Mouse (Mus musculus) liver, embryonic 14.5 days (tissue): ENCODE data around the gene Smchd1. TPM values are rescaled to one million over a fixed set of nuclear protein-coding genes. Genes with fewer than 3 reads are reported as not detected.
"Not testable (repeated sequence)": the region's sequence is repeated elsewhere in the genome, so short reads cannot be mapped to it uniquely, and the experiment has no call there.

ENCODE experiments used
- ATAC-seq: fragments of 200-750 bp; cut with Nextera tagmentation; 2 replicates; pipeline ENCODE4 v1.8.0; 2017; ENCODE audit warnings: moderate number of reproducible peaks, mild to moderate bottlenecking, moderate library complexity; ENCODE audit not compliant: insufficient read depth
- DNase-seq, 3 experiments: peaks; one replicate each; pipeline ENCODE4 v3.0.0-alpha.2; 2012 to 2013; ENCODE audit warnings: low read depth in 3 of 3, low spot score in 3 of 3
- H3K27ac ChIP-seq: fragments of 300-500 bp; sonication (generic); 2 replicates; pipeline ENCODE4 v1.5.1; 2014; ENCODE audit warnings: moderate library complexity, mild to moderate bottlenecking, control low read depth, inconsistent platforms
- H3K27me3 ChIP-seq: fragments of 300-500 bp; sonication (generic); 2 replicates; pipeline ENCODE4 v1.6.1; 2014; ENCODE audit warnings: mild to moderate bottlenecking, low read length, moderate library complexity; ENCODE audit not compliant: control insufficient read depth, insufficient read depth
- H3K36me3 ChIP-seq: fragments of 300-500 bp; sonication (generic); replicated peaks from 2 replicates; pipeline ENCODE4 v1.6.1; 2014; ENCODE audit warnings: low read depth; ENCODE audit not compliant: control insufficient read depth, insufficient read depth
- H3K4me1 ChIP-seq, 2 experiments: fragments of 200-500 bp in 1 of 2; fragments of 300-500 bp in 1 of 2; sonication (generic) in 1 of 2; replicated peaks; 2 replicates each; pipeline ENCODE4 v1.6.1; 2012 to 2014; ENCODE audit warnings: antibody characterized with exemption in 1 of 2, inconsistent platforms in 1 of 2, low read length in 1 of 2; ENCODE audit not compliant: control insufficient read depth in 2 of 2, insufficient read depth in 2 of 2
- H3K4me2 ChIP-seq: fragments of 300-500 bp; sonication (generic); 2 replicates; pipeline ENCODE4 v1.6.1; 2014; ENCODE audit warnings: low read depth, mild to moderate bottlenecking, control low read depth, moderate library complexity
- H3K4me3 ChIP-seq, 2 experiments: fragments of 200-500 bp in 1 of 2; fragments of 300-500 bp in 1 of 2; sonication (generic) in 1 of 2; 2 replicates each; pipeline ENCODE4 v1.5.1; 2012 to 2014; ENCODE audit warnings: low read depth in 2 of 2, low read length in 2 of 2, mild to moderate bottlenecking in 2 of 2, control low read depth in 1 of 2, inconsistent platforms in 1 of 2, moderate library complexity in 1 of 2; ENCODE audit not compliant: insufficient read depth in 1 of 2
- H3K9ac ChIP-seq: fragments of 300-500 bp; sonication (generic); replicated peaks from 2 replicates; pipeline ENCODE4 v1.6.1; 2014; ENCODE audit warnings: mild to moderate bottlenecking, control low read depth, moderate library complexity
- H3K9me3 ChIP-seq: fragments of 300-500 bp; sonication (generic); 2 replicates; pipeline ENCODE4 v1.6.1; 2016; ENCODE audit warnings: low read length, mixed read lengths; ENCODE audit not compliant: control insufficient read depth
- CTCF ChIP-seq: IDR thresholded peaks from 2 replicates; pipeline ENCODE4 v1.5.1; 2016; ENCODE audit warnings: antibody characterized with exemption, low read depth, control low read depth
- EP300 ChIP-seq: IDR thresholded peaks from 2 replicates; pipeline ENCODE4 v1.6.1; 2016; ENCODE audit warnings: antibody characterized with exemption, low read depth
- WGBS: fragments of 180-500 bp; shearing (Covaris S2); extraction: QIAGEN DNeasy Blood & Tissue Kit; methylation state at CpG from one replicate; pipeline ENCODE4 v1.1.7; 2014; ENCODE audit not compliant: insufficient replicate concordance; 5-methylcytosine and 5-hydroxymethylcytosine counted together
- polyA plus RNA-seq, 2 experiments: library from polyadenylated mRNA; depleted of rRNA in 1 of 2; stranded (reverse) in 1 of 2; unstranded in 1 of 2; fragments of >200 nt; fragmentation: Nextera tagmentation in 1 of 2; extraction: Ambion mirVana in 1 of 2; gene quantifications; 2 replicates each; pipeline versions ENCODE4 v1.2.1 to v1.2.3; 2012 to 2014

Gene Smchd1
- polyA plus RNA-seq, 2 experiments = 19.9 to 38.0 TPM

DNA sequence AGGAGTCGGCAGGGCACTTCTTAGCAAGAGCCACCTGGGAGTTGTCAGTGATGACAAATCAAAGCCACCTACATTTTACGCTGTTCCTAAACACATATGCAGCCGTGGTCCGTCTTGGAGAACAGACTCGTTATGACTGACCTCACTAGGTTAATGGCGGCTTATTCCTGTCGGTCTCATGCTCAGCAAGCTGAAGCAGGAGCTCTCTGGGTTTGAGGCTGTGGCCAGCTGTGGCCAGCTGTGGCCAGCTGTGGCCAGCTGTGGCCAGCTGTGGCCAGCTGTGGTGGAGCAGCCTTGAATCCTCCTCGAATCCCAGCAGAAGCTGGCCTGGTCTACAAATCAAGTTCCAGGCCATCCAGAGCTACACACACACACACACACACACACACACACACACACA lies 138.7 kb downstream of the Smchd1 start:
- WGBS = 77% methylated on average over 8 of the region's 8 CpGs
- no peaks in the 10 kb centered on the region for H3K36me3 ChIP-seq
- no peak for DNase-seq
- no peak overlapping the region for H3K27ac ChIP-seq
- no peak for TF ChIP-seq EP300
- TF ChIP-seq CTCF = no peak
- H3K9me3 ChIP-seq = no peaks in the 10 kb centered on the region
- no peak overlapping the region for H3K9ac ChIP-seq
- H3K4me3 ChIP-seq = no peak overlapping the region
- no peak overlapping the region for H3K4me2 ChIP-seq
- H3K27me3 ChIP-seq = no peaks in the 10 kb centered on the region
- no peaks in the 10 kb centered on the region for H3K4me1 ChIP-seq
- ATAC-seq = no peak

DNA sequence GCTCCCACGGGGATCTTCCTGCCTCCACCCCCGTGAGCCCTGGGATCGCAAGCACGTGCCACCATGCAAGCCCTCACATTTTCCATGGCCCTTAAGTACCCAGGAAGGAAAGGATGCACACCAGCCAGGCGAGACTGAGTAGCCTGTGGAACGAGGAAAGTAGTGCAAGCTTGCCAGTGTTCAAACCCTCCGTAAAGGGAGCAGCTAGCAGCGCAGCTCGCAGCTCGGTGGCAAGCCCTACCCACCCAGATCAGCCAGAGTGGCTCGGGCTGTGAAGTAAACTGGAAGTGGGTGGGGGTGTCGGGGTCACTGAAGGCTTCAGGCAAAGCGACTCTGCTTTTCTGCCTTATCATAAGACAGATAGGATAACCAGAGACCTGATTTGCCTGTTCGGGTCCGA lies 142.8 kb downstream of the Smchd1 start:
- H3K36me3 ChIP-seq = no peaks in the 10 kb centered on the region
- H3K9ac ChIP-seq = no peak overlapping the region
- H3K4me3 ChIP-seq = no peak overlapping the region
- H3K27ac ChIP-seq = no peak overlapping the region
- H3K9me3 ChIP-seq = no peaks in the 10 kb centered on the region
- TF ChIP-seq EP300 (no peak), CTCF (no peak)
- no peak overlapping the region for H3K4me2 ChIP-seq
- no peaks in the 10 kb centered on the region for H3K27me3 ChIP-seq
- no peaks in the 10 kb centered on the region for H3K4me1 ChIP-seq
- WGBS = 55% methylated on average over 15 of the region's 15 CpGs
- ATAC-seq (no peak), DNase-seq (no peak)

DNA sequence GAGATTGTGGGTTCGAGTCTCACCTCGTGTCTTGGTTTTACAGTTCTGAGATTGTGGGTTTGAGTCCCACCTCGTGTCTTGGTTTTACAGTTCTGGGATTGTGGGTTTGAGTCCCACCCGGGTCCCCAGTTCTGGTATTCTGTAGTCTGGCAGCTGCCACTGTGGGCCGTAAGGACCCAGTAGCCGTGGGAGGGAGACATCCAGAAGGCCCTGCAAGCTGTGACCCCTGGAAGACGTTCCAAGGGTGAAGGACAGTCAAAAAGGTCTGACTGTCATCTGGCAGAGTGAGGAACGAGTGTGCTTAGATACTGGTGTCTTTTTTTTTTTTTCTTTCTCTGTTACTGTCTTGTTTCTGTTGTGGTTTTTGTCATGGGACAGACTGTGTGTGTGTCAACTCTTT lies 154.4 kb downstream of the Smchd1 start:
- not testable (repeated sequence) for H3K36me3 ChIP-seq, H3K9me3 ChIP-seq, H3K9ac ChIP-seq, H3K27ac ChIP-seq, DNase-seq, H3K27me3 ChIP-seq, ATAC-seq, H3K4me2 ChIP-seq, H3K4me1 ChIP-seq, H3K4me3 ChIP-seq
- WGBS = 66% methylated on average over 8 of the region's 8 CpGs

DNA sequence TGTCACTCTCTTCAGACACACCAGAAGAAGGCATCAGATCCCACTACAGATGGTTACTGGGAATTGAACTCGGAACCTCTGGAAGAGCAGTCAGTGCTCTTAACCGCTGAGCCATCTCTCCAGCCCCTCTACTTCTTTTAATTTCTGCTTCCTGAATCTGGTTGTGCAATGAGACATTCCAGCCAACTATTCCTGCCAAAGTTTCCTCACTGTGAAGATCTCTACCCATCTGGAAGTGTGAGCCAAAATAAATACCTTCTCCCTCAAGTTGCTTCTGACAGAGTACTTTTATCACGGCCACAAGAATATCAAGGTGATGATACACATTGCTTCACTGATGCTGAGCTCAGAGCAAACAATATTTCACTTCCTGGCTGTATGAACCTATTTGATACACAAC lies 155.8 kb downstream of the Smchd1 start:
- no peak for ATAC-seq
- H3K4me1 ChIP-seq = no peaks in the 10 kb centered on the region
- H3K9me3 ChIP-seq = no peaks in the 10 kb centered on the region
- H3K4me2 ChIP-seq = no peak overlapping the region
- DNase-seq = no peak
- no peak overlapping the region for H3K9ac ChIP-seq
- no peaks in the 10 kb centered on the region for H3K36me3 ChIP-seq
- H3K27ac ChIP-seq = no peak overlapping the region
- WGBS = 83% methylated on average over 3 of the region's 3 CpGs
- no peaks in the 10 kb centered on the region for H3K27me3 ChIP-seq
- TF ChIP-seq EP300 = no peak
- TF ChIP-seq CTCF = no peak
- H3K4me3 ChIP-seq = no peak overlapping the region

DNA sequence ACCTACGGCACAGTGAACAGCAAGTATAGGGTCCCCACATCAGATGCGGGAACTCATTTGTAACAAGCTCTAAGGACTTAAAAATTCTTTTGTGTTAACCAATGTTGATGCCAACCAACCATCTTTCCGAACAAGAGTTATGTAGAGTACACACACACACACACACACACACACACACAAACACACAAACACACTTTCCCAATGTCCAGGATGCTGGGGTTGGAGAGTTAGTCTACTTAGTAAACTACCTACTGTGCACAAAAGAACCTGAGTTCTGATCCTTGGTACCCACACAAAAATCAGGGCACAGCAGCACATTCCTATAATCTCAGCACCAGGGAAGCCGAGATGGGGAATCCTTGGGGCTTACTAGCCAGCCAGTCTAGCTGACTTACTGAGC lies 157.6 kb downstream of the Smchd1 start:
- Histone ChIP-seq H3K27ac (no peak overlapping the region), H3K4me3 (no peak overlapping the region), H3K9ac (no peak overlapping the region), H3K27me3 (no peaks in the 10 kb centered on the region), H3K4me2 (no peak overlapping the region), H3K4me1 (no peaks in the 10 kb centered on the region), H3K9me3 (no peaks in the 10 kb centered on the region), H3K36me3 (no peaks in the 10 kb centered on the region)
- ATAC-seq (no peak), DNase-seq (no peak)
- 76% methylated on average over 4 of the region's 4 CpGs for WGBS
- TF ChIP-seq EP300 = no peak
- TF ChIP-seq CTCF = no peak

DNA sequence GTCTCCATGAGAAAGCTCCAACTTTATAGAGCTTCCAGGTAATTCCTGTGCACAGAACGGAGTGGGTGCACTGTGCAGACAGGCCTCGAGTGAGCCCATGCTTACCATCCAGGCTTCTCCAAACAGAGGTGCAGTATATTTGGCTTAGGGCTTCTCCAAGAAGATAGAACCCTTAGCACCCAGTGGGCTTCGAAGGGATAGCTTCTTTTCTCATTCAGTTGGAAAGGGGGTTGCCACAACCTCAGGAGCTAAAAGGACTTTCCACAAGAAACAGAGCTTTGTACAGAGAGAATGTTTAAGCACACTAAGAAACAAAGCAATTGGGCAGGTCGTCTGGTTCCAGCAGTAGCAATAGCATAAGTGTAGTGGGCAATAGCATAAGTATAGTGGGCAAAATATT lies 160.8 kb downstream of the Smchd1 start:
- DNase-seq (no peak), ATAC-seq (no peak)
- Histone ChIP-seq H3K9ac (no peak overlapping the region), H3K9me3 (no peaks in the 10 kb centered on the region), H3K4me2 (no peak overlapping the region), H3K27me3 (no peaks in the 10 kb centered on the region; the same call in 1 of the 2 replicates), H3K4me1 (peaks cover 10 to 13% of the 10 kb centered on the region in 2 experiments), H3K36me3 (no peaks in the 10 kb centered on the region), H3K27ac (no peak overlapping the region), H3K4me3 (no peak overlapping the region)
- 65% methylated on average over 4 of the region's 4 CpGs for WGBS
- TF ChIP-seq EP300 (no peak), CTCF (no peak)
